Mouse (Mus musculus): ENCODE measurements around the gene Wdr91. TPM values are rescaled to one million over a fixed set of nuclear protein-coding genes. Genes with fewer than 3 reads are reported as not detected.
A peak's percentile ranks its signal among the peaks of the same experiment; 100 is the strongest.

The Wdr91 gene
- 10 to 100 TPM; 11.6 to 15.9 (median 13.3) TPM for total RNA-seq (2022)

DNA sequence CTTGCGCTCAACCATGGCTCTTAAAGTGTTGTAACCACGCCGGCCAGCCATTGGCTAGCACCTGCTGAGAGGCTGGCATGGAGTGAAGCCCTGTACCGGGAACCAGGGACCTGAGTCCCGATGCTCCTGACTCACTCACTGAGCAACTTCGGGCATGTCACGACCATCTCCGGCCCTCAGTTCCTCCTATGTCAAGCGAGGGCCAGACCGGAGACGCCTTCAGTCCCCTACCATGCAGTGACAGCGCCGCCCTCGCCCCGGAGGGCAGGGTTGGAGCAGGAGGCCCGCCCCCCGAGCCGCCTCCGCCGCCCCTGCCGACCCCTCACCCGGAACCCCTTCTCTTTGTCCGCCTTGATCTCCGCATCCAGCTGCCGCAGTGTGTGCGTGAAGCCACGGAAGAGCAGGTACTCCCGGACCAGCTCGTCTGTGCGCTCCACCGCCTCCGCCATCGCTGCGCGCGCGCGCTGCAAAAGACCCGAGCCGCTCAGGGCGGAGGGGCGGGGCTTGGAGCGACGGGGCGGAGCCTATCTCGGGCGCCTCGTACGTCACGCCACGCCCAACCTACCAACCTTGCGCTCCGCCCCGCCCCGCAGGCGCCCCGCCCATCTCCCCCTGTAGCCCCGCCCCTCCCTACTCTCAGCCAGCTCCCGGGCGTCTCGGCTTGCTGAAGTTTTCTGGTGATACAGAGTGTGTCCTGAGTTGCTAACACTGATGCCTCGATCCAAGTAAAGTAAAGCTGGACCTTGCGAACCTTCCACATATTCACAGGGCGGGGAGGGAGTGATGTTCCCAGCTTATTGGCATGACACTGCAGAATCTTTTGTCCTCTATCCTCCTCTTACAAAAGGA, at the start of gene Wdr91:
Gene Wdr91 (minus strand): TSS at position 506 of the 849 bp plus-strand sequence.
- peak; percentile 88 for DNase-seq (ENCODE audit: low spot score)

DNA sequence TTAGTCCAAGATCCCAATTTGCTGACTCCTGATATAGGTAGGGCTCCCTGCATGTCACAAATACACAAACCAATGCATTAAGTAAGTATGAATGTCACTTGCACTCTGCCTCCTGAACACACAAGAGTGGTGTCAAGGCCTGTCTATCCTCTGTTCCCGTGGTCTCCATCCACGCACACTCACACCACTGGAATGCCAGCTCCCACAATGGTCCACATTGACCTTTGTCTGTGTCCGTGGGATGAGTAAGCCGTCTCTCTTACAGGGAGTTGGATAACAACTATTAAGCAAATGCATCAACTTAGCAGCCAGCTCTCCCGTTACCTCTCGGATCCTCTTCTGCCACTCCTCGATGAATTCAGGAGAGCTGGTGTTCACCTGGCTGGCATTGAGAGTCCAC, 48.5 kb upstream of the Wdr91 start:
- no peak for DNase-seq (ENCODE audit: low spot score)

GRCm38 (mm10) chr6:34955862-34956241, 45.2 kb upstream of the Wdr91 start:
- DNase-seq (ENCODE audit: low spot score) = no peak

- DNase-seq (ENCODE audit: low spot score) = no peak
These were observed 44.5 kb upstream of the Wdr91 start for GRCm38 (mm10) chr6:34954926-34955861.

GRCm38 (mm10) chr6:34951956-34952667, 41.4 kb upstream of the Wdr91 start:
- no peak for DNase-seq (ENCODE audit: low spot score)

DNA sequence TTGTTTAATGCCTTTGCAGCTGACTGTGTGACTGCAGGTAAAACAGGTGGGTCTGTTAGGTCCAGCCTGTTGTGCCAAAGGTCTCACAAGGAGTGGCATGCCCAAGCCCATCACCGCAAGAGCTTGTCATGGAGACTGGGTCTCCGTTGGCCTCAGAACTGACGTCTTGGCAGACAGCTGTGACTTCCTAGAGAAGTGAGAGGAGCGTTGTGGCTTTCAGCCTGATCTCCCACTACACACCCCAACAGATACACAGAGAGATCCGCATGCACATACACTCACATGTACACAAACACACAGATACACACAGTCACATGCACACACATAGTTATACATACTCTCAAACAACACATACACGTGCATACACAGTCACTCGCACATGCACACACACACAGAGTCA, 40.8 kb upstream of the Wdr91 start:
- DNase-seq (ENCODE audit: low spot score) = no peak

DNA sequence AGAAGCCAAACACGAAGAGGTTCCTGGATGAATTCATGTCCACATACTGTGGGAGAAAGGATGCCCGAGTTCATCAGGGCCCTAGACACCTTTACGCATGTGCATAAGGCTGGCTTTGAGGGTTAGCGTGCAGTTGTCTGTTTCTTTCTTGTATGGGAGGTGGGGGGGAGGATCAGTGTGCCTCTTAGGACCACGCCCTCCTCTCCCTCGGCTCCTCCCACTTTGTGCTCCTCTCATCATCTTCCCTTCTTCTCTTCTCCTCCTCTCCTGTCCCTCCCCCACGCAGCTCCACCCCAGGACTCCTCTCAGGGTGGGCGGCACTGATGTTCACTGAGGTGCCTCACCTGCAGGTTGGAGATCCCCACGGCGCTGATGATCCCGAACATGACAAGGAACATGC, 37.8 kb upstream of the Wdr91 start:
- no peak for DNase-seq (ENCODE audit: low spot score)

DNA sequence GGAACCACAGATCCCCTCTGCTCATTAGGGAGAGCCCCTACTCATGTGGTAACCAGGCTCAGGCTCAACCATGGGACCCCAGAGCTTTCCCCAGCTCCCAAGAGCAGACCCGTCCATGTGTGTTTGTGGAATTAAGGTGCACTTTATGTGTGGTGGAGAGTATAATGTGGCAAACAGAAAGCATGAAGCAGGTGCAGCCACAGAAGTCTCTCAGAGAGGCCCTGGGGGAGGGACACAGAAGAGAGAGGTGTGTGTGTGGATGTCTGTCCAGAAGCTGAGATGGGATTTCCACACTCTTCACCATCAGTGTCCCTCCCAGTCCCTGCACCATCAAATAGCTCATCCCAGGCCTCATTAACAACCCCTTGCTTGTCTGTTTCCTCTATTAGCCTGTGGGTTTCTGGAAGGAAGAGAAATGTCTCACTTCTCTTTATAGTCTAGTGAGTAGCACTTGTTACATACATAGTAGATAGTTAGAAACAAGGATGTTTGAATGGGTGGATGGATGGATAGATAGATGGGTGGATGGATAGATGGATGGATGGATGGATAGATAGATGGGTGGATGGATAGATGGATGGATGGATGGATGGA, 35.9 kb upstream of the Wdr91 start:
- DNase-seq (ENCODE audit: low spot score) = no peak

- DNase-seq (ENCODE audit: low spot score) = no peak
These were observed 32.8 kb upstream of the Wdr91 start for GRCm38 (mm10) chr6:34943499-34943898.

GRCm38 (mm10) chr6:34942446-34942845, 31.8 kb upstream of the Wdr91 start:
- DNase-seq (ENCODE audit: low spot score) = no peak

DNA sequence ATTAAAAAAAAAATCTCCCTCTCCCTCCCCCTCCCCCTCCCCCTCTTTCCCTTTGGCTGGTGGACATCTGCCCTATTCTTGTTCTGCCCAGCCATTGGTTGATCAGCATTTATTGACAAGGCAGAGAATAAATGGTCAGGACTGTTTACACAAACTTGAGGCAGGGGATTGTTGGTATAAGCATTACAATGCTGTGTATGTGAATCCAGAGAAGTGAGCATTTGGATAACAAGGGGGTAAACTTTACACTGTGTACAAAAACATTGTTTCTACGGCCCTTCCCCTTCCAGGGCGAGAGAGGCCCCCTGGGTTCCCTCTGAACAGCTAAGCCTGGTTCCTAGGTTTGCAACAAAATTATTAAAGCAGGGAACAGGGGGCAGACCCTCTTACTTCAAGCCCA, 30.8 kb upstream of the Wdr91 start:
- no peak for DNase-seq (ENCODE audit: low spot score)

DNA sequence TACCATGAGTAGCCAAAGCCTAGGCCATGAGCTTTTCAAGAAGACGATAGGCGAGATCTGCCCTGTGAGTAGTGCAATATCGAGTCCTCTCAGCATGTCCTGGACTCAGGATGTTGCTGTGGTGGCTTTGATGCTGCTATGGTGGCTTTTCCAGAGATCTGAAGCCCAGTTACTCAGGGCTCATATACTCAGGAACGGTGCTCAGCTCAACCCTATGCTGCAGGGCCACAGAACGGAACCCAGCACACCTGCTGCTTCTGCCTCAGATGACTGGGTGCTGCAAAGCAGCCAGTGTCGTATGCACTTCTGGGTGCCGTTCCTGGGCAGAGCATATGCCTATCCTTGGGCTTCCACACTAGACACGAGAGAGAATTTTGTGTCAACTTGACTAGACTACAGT, 28.8 kb upstream of the Wdr91 start:
- no peak for DNase-seq (ENCODE audit: low spot score)

- no peak for DNase-seq (ENCODE audit: low spot score)
These were observed 28.3 kb upstream of the Wdr91 start for GRCm38 (mm10) chr6:34938929-34939325.

- DNase-seq (ENCODE audit: low spot score) = no peak
These were observed 27.7 kb upstream of the Wdr91 start for GRCm38 (mm10) chr6:34938280-34938928.

DNA sequence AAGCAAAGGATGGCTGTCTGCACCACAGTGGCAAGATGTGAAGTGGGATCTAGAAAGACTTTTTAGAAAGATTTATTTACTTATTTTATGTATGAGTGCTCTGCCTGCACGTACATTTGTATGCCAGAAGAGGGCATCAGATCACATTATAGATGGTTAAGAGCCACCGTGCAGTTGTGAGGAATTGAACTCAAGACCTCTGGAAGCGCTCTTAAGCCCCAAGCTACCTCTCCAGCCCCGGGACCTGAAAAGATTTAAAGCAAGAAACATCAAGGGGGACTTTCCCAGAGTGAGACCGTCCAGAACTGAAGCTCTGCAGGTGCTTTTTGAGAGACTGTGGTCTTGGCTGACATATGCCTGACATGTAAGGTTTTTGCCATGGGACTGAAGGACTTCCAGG, 26.1 kb upstream of the Wdr91 start:
- DNase-seq (ENCODE audit: low spot score) = no peak

- DNase-seq (ENCODE audit: low spot score) = no peak
These were observed 22.0 kb upstream of the Wdr91 start for GRCm38 (mm10) chr6:34932633-34933032.

DNA sequence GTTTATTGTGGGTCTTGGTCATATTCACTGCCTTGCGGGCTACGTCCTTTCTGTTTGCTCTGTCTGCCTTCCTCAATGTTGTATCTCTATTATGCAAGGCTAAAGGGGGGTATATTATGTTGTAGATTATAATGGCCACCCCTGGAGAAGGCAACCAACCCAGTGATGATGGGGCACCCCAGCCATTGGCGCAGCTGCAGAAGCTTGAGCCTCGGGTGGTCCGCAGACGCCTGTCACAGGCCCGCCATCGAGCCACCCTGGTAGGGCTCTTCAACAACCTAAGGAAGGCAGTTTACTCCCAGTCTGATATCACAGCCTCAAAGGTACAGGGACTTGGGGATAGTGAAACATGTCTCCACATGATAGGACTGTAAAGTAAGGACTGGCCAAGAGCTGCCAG, 16.9 kb upstream of the Wdr91 start:
- no peak for DNase-seq (ENCODE audit: low spot score)

- peak; percentile 58 for DNase-seq (ENCODE audit: low spot score)
These were observed 16.5 kb upstream of the Wdr91 start for GRCm38 (mm10) chr6:34927156-34927555.

GRCm38 (mm10) chr6:34921941-34922340, 11.3 kb upstream of the Wdr91 start:
- DNase-seq (ENCODE audit: low spot score) = peak; percentile 29

GRCm38 (mm10) chr6:34920631-34921030, 10.0 kb upstream of the Wdr91 start:
- DNase-seq (ENCODE audit: low spot score) = no peak

DNA sequence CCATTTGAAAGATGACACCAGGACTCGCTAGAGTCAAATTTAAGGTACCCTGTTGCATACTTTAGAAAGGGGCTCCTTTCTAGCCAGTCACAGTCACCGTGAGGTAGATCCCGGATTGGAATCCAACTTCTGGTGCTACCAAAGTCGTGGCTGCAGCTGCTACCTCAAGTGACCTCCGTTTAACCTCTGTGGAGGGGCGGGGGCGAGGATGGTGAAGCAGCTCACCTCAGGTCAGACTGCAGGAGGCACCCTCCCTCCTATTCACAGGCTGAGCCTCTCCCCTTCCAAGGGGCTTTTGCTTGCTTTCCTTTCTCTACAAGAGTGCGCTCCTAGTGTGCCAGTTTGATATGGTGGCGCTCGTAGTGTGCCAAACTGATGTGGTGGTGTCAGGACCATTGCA, 9.3 kb upstream of the Wdr91 start, which contains the start of gene Stra8:
Gene Stra8 (plus strand): TSS at position 208 of the 400 bp plus-strand sequence.
- no peak for DNase-seq (ENCODE audit: low spot score)
